Mouse (Mus musculus): Measurements from ENCODE around the gene Rab4a.

- no peak for TF ChIP-seq CTCF (IDR thresholded peaks at IDR 0.05; ENCODE audit: low read depth, low read length)
- no peak for TF ChIP-seq GATA1 (IDR thresholded peaks at IDR 0.05; ENCODE audit: borderline replicate concordance, low read length)
- no peak for TF ChIP-seq TAL1 (conservative IDR thresholded peaks at IDR 0.05; ENCODE audit: low read depth, low read length)
- no peak for TF ChIP-seq POLR2AphosphoS5 (IDR thresholded peaks at IDR 0.05; ENCODE audit: insufficient replicate concordance, low read depth, low read length)
- TF ChIP-seq GATA2 (IDR thresholded peaks at IDR 0.05; ENCODE audit: borderline replicate concordance, low read depth, low read length), result no peak
Measured at GRCm38 (mm10) chr8:123874324-123874723, 68.5 kb downstream of the Rab4a start.

Data from G1E (cell line).